ENCODE assay signal across 9 mouse cellular contexts in the genomic region with DNA sequence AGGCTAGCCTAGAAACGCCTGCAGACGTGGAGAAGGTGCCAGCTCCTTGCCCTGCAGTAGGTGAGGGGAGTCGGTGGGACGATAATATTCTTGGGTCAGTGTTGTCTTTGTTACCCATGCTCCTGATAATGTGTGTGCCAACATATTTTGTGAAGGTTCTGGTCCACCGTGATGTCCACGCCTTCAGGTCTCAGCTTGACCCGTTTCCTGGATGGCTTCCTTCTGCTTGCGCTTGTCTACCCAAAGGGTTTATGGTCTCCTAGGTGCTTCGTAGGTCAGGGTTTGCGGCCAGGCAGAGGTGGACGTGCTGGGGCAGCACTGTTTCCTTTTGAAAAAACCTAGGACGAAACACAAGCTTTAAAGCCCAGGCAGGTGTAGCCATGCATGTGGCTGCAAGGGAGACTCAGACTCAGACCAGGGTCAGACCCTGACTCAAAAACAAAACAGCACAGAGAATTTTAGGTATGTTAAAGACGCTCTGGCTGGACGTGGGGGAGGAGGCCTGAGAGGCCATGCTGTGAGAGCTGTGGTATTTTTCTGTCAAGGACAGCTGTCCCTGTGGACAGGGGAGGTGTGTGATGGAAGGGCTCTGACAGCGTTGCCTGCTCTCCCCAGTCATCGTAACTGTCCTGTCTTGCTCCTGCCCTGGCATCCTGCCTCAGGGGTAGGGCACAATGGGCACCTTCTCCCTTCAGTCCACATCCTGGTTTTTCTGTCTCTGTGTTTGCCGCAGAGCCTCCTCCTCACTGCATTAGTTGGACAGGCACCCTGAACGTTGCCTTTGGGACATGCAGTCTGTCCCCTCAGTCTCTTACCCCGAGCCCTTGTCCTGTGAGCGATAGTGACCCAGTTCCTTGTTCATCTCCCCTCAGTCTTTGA. TPM values are rescaled to one million over a fixed set of nuclear protein-coding genes. Genes with fewer than 3 reads are reported as not detected.
A peak's percentile ranks its signal among the peaks of the same experiment; 100 is the strongest.
DNase-seq lines count a peak whose midpoint lies in the region; ATAC-seq lines count a peak whose summit lies in the region.
"Had no signal": no experiment of that assay in that cellular context is flagged by ENCODE, and none has a peak within 500 bp of the region (broad histone marks: within the 10 kb centered on the region; RNA-seq: fewer than 3 reads in every experiment).

No protein-coding gene starts in this region.

- H3K27me3 ChIP-seq in heart, embryonic 14.5 days (ENCODE audit: control insufficient read depth, insufficient read depth, low read length): no peaks in the 10 kb centered on the region
- no peaks in the 10 kb centered on the region for H3K27me3 ChIP-seq in forebrain, embryonic 16.5 days (replicated peaks; ENCODE audit: control insufficient read depth, insufficient read depth, low read length)
- no peaks in the 10 kb centered on the region for H3K27me3 ChIP-seq in midbrain, embryonic 11.5 days (ENCODE audit: control insufficient read depth, insufficient read depth, low read length)

- H3K4me1 ChIP-seq in heart, embryonic 14.5 days (ENCODE audit: control insufficient read depth in 2 of 2, insufficient read depth in 2 of 2, low read length in 2 of 2): peaks cover 69 to 91% of the 10 kb centered on the region in 2 experiments
- peaks cover 70% of the 10 kb centered on the region for H3K4me1 ChIP-seq in forebrain, embryonic 16.5 days (replicated peaks; ENCODE audit: control insufficient read depth, insufficient read depth, low read length)
- peaks cover 39% of the 10 kb centered on the region for H3K4me1 ChIP-seq in midbrain, embryonic 11.5 days (ENCODE audit: control insufficient read depth, insufficient read depth, low read length)

- peaks cover 29% of the 10 kb centered on the region for H3K36me3 ChIP-seq in heart, embryonic 14.5 days (ENCODE audit: control insufficient read depth, insufficient read depth, low read length)
- H3K36me3 ChIP-seq in forebrain, embryonic 16.5 days (ENCODE audit: control insufficient read depth, insufficient read depth): 0 out of 2 replicates have a peak, but pooled peaks cover 2% of the 10 kb centered on the region
- no peaks in the 10 kb centered on the region for H3K36me3 ChIP-seq in midbrain, embryonic 11.5 days (ENCODE audit: control insufficient read depth, insufficient read depth, low read length)

- H3K9me3 ChIP-seq in heart, embryonic 14.5 days (ENCODE audit: control insufficient read depth, low read length): no peaks in the 10 kb centered on the region
- H3K9me3 ChIP-seq in forebrain, embryonic 16.5 days (ENCODE audit: control insufficient read depth, low read length): no peaks in the 10 kb centered on the region
- H3K9me3 ChIP-seq in midbrain, embryonic 11.5 days (ENCODE audit: control insufficient read depth, low read length): no peaks in the 10 kb centered on the region

- no peak for ATAC-seq in heart, embryonic 14.5 days (ENCODE audit: insufficient number of reproducible peaks, insufficient read depth, low FRiP score, low read depth)
- no peak for ATAC-seq in forebrain, embryonic 16.5 days
- ATAC-seq in midbrain, embryonic 11.5 days (ENCODE audit: low FRiP score): no peak

- H3K4me3 ChIP-seq in heart, embryonic 14.5 days (ENCODE audit: control insufficient read depth in 1 of 2, insufficient read depth in 1 of 2, low read depth in 1 of 2, low read length in 2 of 2): no peak overlapping the region
- no peak overlapping the region for H3K4me3 ChIP-seq in forebrain, embryonic 16.5 days (replicated peaks; ENCODE audit: low read length)
- no peak overlapping the region for H3K4me3 ChIP-seq in midbrain, embryonic 11.5 days (ENCODE audit: low read depth, low read length)
- H3K4me3 ChIP-seq: erythroblast, embryonic 14.5 days had no signal

- no peak for DNase-seq in heart, adult 9 months (ENCODE audit: low spot score in 2 of 2)
- peak; percentile 76 for DNase-seq in cerebellum, adult 11-12 months
- DNase-seq in midbrain, embryonic 11.5 days (ENCODE audit: low spot score, missing footprints): no peak
- no peak for DNase-seq in urinary bladder, adult 2 months (ENCODE audit: low spot score)
- no peak for DNase-seq in right cerebral cortex, postnatal 36 days (ENCODE audit: low spot score in 2 of 2)
- no peak for DNase-seq in left cerebral cortex, adult 8-10 months (ENCODE audit: low spot score in 2 of 2)

- WGBS in heart, embryonic 14.5 days: 24% methylated on average over 20 of the region's 20 CpGs
- 62% methylated on average over 20 of the region's 20 CpGs for WGBS in forebrain, embryonic 16.5 days
- 54% methylated on average over 20 of the region's 20 CpGs for WGBS in midbrain, embryonic 11.5 days

- peak overlapping the region; percentile 38 for H3K4me2 ChIP-seq in heart, embryonic 14.5 days (ENCODE audit: low read length)
- no peak overlapping the region for H3K4me2 ChIP-seq in forebrain, embryonic 16.5 days (ENCODE audit: low read length)
- no peak overlapping the region for H3K4me2 ChIP-seq in midbrain, embryonic 11.5 days

- peak overlapping the region; percentile 57 to 71 for H3K27ac ChIP-seq in heart, embryonic 14.5 days (replicated peaks in 1 of 2; ENCODE audit: control insufficient read depth in 1 of 2, insufficient read depth in 1 of 2, low read depth in 2 of 2, low read length in 2 of 2)
- H3K27ac ChIP-seq in forebrain, embryonic 16.5 days (ENCODE audit: low read length): peak overlapping the region; percentile 8; the same call in 1 of the 2 replicates
- 0 out of 2 replicates have a peak overlapping the region, but pooled peaks have one; percentile 7 for H3K27ac ChIP-seq in midbrain, embryonic 11.5 days (ENCODE audit: low read depth, low read length)

- peak overlapping the region; percentile 39 for H3K9ac ChIP-seq in heart, embryonic 14.5 days (ENCODE audit: low read length)
- peak overlapping the region; percentile 30 for H3K9ac ChIP-seq in forebrain, embryonic 16.5 days (replicated peaks; ENCODE audit: low read depth, low read length)
- H3K9ac ChIP-seq in midbrain, embryonic 11.5 days (ENCODE audit: low read length): 0 out of 2 replicates have a peak overlapping the region, but pooled peaks have one; percentile 21

RNA-seq across cellular contexts. Expression of a gene that starts 5.6 kb away (rescaled TPM):
- polyA plus RNA-seq in heart, embryonic 14.5 days (2014; fragmentation: Nextera tagmentation; extraction: Ambion mirVana): 33.2 and 34.2 TPM in 2 replicates
- 76.9 and 83.7 TPM in 2 replicates for polyA plus RNA-seq in forebrain, embryonic 16.5 days (2015; fragmentation: Nextera tagmentation; extraction: Ambion mirVana)
- 32.4 and 36.7 TPM in 2 replicates for polyA plus RNA-seq in midbrain, embryonic 11.5 days (2014; fragmentation: Nextera tagmentation; extraction: Ambion mirVana)
- 65.1 and 67.2 TPM in 2 replicates for polyA plus RNA-seq in urinary bladder, adult 2 months (2012; rRNA removed)
- 100 to 1,000 TPM; 236 to 279 (median 240) TPM for total RNA-seq in left cerebral cortex, adult 8-10 months (2022)

Comparison
In these comparisons a context has a peak if more than half of its experiments do, and no peak if none do; other contexts are left out.
1. H3K27ac ChIP-seq: peak in every context shown above with its lines; median percentile 64 in heart, embryonic 14.5 days; 8 in forebrain, embryonic 16.5 days; 7 in midbrain, embryonic 11.5 days.